Mouse (Mus musculus) retina, embryonic 14.5 days (tissue): ENCODE results near the gene Adh7.
A peak's percentile ranks its signal among the peaks of the same experiment; 100 is the strongest.

ENCODE experiments used
- DNase-seq: peaks from one replicate; pipeline ENCODE4 v3.0.0-alpha.2; 2015; ENCODE audit warnings: low spot score

The Adh7 gene

GRCm38 (mm10) chr3:138217631-138218264, at the start of gene Adh7:
Gene Adh7 (plus strand): TSS chr3:138217760.
- DNase-seq = no peak

GRCm38 (mm10) chr3:138173291-138173690, 44.3 kb upstream of the Adh7 start:
- DNase-seq = no peak

GRCm38 (mm10) chr3:138175551-138175950, 42.0 kb upstream of the Adh7 start:
- DNase-seq = no peak

GRCm38 (mm10) chr3:138182019-138182418, 35.5 kb upstream of the Adh7 start:
- no peak for DNase-seq

GRCm38 (mm10) chr3:138183371-138183770, 34.2 kb upstream of the Adh7 start:
- DNase-seq = no peak

GRCm38 (mm10) chr3:138185290-138185689, 32.3 kb upstream of the Adh7 start:
- no peak for DNase-seq

GRCm38 (mm10) chr3:138185995-138186930, 31.3 kb upstream of the Adh7 start:
- DNase-seq = no peak

GRCm38 (mm10) chr3:138192260-138192659, 25.3 kb upstream of the Adh7 start:
- no peak for DNase-seq

GRCm38 (mm10) chr3:138193683-138194302, 23.8 kb upstream of the Adh7 start, which contains the start of gene 4930579F01Rik:
Gene 4930579F01Rik (minus strand): TSS chr3:138193825.
- DNase-seq = no peak

GRCm38 (mm10) chr3:138197093-138197492, 20.5 kb upstream of the Adh7 start:
- no peak for DNase-seq

- DNase-seq = no peak
These were observed 20.0 kb upstream of the Adh7 start for GRCm38 (mm10) chr3:138197556-138197955.

- peak; percentile 98 for DNase-seq
These were observed 19.4 kb upstream of the Adh7 start for GRCm38 (mm10) chr3:138197973-138198721.

- no peak for DNase-seq
These were observed 18.9 kb upstream of the Adh7 start for GRCm38 (mm10) chr3:138198722-138199068.

- no peak for DNase-seq
These were observed 8.7 kb upstream of the Adh7 start for GRCm38 (mm10) chr3:138208821-138209220.

- DNase-seq = no peak
These were observed 7.0 kb upstream of the Adh7 start for GRCm38 (mm10) chr3:138210432-138211075.

- DNase-seq = no peak
These were observed 5.1 kb upstream of the Adh7 start for GRCm38 (mm10) chr3:138212431-138212951.

GRCm38 (mm10) chr3:138215395-138215989, 2.1 kb upstream of the Adh7 start:
- peak; percentile 12 for DNase-seq

GRCm38 (mm10) chr3:138216091-138216490, 1.5 kb upstream of the Adh7 start:
- DNase-seq = no peak

- DNase-seq = no peak
These were observed 3.6 kb downstream of the Adh7 start for GRCm38 (mm10) chr3:138221116-138221515.

GRCm38 (mm10) chr3:138222511-138222910, 5.0 kb downstream of the Adh7 start:
- no peak for DNase-seq

GRCm38 (mm10) chr3:138222952-138223351, 5.4 kb downstream of the Adh7 start:
- DNase-seq = peak; percentile 82
